Mouse (Mus musculus) B cell, adult 2 months (primary cell): ENCODE measurements around the gene Vill.

Experiments used
- DNase-seq, 2 experiments: peaks; one replicate each; pipeline ENCODE4 v3.0.0; 2022

Gene Vill

GRCm38 (mm10) chr9:119034676-119035665, 17.6 kb upstream of the Vill start:
- no peak for DNase-seq

- DNase-seq: no peak
These were observed 16.7 kb upstream of the Vill start for GRCm38 (mm10) chr9:119035836-119036235.

- no peak for DNase-seq
These were observed 15.4 kb upstream of the Vill start for GRCm38 (mm10) chr9:119037076-119037730.

GRCm38 (mm10) chr9:119038574-119038973, 14.0 kb upstream of the Vill start:
- DNase-seq: no peak

GRCm38 (mm10) chr9:119040101-119040775, 12.3 kb upstream of the Vill start:
- no peak for DNase-seq

GRCm38 (mm10) chr9:119048182-119048903, 4.2 kb upstream of the Vill start:
- DNase-seq: no peak

GRCm38 (mm10) chr9:119051158-119051557, 1.4 kb upstream of the Vill start:
- DNase-seq: no peak

GRCm38 (mm10) chr9:119053964-119054576, 1.5 kb downstream of the Vill start:
- no peak for DNase-seq

- no peak for DNase-seq
These were observed 2.8 kb downstream of the Vill start for GRCm38 (mm10) chr9:119055336-119055735.

- no peak for DNase-seq
These were observed 5.7 kb downstream of the Vill start for GRCm38 (mm10) chr9:119058245-119058644.

- no peak for DNase-seq
These were observed 8.1 kb downstream of the Vill start for GRCm38 (mm10) chr9:119060701-119061100.

- peak; percentile 14 for DNase-seq
These were observed 10.6 kb downstream of the Vill start for GRCm38 (mm10) chr9:119063036-119063644.

GRCm38 (mm10) chr9:119064296-119064695, 11.7 kb downstream of the Vill start:
- DNase-seq: no peak

- DNase-seq: peak; percentile 67 to 68
These were observed 15.0 kb downstream of the Vill start for GRCm38 (mm10) chr9:119067601-119068000.

- no peak for DNase-seq
These were observed 15.7 kb downstream of the Vill start for GRCm38 (mm10) chr9:119068266-119068665.

GRCm38 (mm10) chr9:119070173-119070825, 17.7 kb downstream of the Vill start:
- no peak for DNase-seq

GRCm38 (mm10) chr9:119071786-119072185, 19.2 kb downstream of the Vill start:
- no peak for DNase-seq

GRCm38 (mm10) chr9:119073184-119073895, 20.8 kb downstream of the Vill start:
- no peak for DNase-seq

- no peak for DNase-seq
These were observed 23.1 kb downstream of the Vill start for GRCm38 (mm10) chr9:119075685-119076084.

- no peak for DNase-seq
These were observed 27.6 kb downstream of the Vill start for GRCm38 (mm10) chr9:119080040-119080675.
